8 mouse cellular contexts compared by ENCODE assay signal in genomic region chr1:152592609-152593008, GRCm38 (mm10).
A peak's percentile ranks its signal among the peaks of the same experiment; 100 is the strongest.
DNase-seq lines count a peak whose midpoint lies in the region; ATAC-seq and TF ChIP-seq lines count a peak whose summit lies in the region.

No protein-coding gene starts in this region.

- H3K4me1 ChIP-seq in G1E (ENCODE audit: insufficient read depth, low read depth, low read length), result no peaks in the 10 kb centered on the region
- 0 out of 2 replicates have a peak, but pooled peaks cover 3% of the 10 kb centered on the region for H3K4me1 ChIP-seq in midbrain, embryonic 11.5 days (ENCODE audit: control insufficient read depth, insufficient read depth, low read length)

- H3K4me2 ChIP-seq in midbrain, embryonic 11.5 days, result no peak overlapping the region

- WGBS in midbrain, embryonic 11.5 days, result 90% methylated on average over 6 of the region's 6 CpGs

- H3K9me3 ChIP-seq in G1E (replicated peaks), result peaks cover 2% of the 10 kb centered on the region; the same call in 1 of the 2 replicates
- H3K9me3 ChIP-seq in midbrain, embryonic 11.5 days (ENCODE audit: control insufficient read depth, low read length), result no peaks in the 10 kb centered on the region

- no peak for TF ChIP-seq CTCF in G1E (IDR thresholded peaks at IDR 0.05; ENCODE audit: low read depth, low read length)

- H3K27me3 ChIP-seq in G1E (ENCODE audit: insufficient read depth, low read length), result peaks cover 2% of the 10 kb centered on the region; the same call in 1 of the 2 replicates
- no peaks in the 10 kb centered on the region for H3K27me3 ChIP-seq in midbrain, embryonic 11.5 days (ENCODE audit: control insufficient read depth, insufficient read depth, low read length)

- no peak overlapping the region for H3K4me3 ChIP-seq in G1E (ENCODE audit: low read depth, low read length)
- no peak overlapping the region for H3K4me3 ChIP-seq in midbrain, embryonic 11.5 days (ENCODE audit: low read depth, low read length)

- H3K36me3 ChIP-seq in G1E (replicated peaks), result no peaks in the 10 kb centered on the region
- H3K36me3 ChIP-seq in midbrain, embryonic 11.5 days (ENCODE audit: control insufficient read depth, insufficient read depth, low read length), result no peaks in the 10 kb centered on the region

- no peak overlapping the region for H3K9ac ChIP-seq in midbrain, embryonic 11.5 days (ENCODE audit: low read length)

- H3K27ac ChIP-seq in midbrain, embryonic 11.5 days (ENCODE audit: low read depth, low read length), result no peak overlapping the region

- peak; percentile 45 for ATAC-seq in G1E (ENCODE audit: extremely low read depth, insufficient number of reproducible peaks, low FRiP score, poor library complexity, severe bottlenecking)
- no peak for ATAC-seq in midbrain, embryonic 11.5 days (ENCODE audit: low FRiP score)

- intact Hi-C loops in heart, postnatal 10 days (cut with DNase I), result no loop called here

- DNase-seq in adrenal gland, postnatal 10 days, result peak; percentile 54
- no peak for DNase-seq in adrenal gland, adult 8-10 months
- no peak for DNase-seq in G1E (ENCODE audit: low spot score)
- peak; percentile 73 to 83 for DNase-seq in heart, postnatal 10 days
- DNase-seq in lung, postnatal 4 days, result peak; percentile 64 to 84
- DNase-seq in midbrain, embryonic 11.5 days (ENCODE audit: low spot score, missing footprints), result no peak
- no peak for DNase-seq in frontal cortex, postnatal 14 days (ENCODE audit: low spot score in 2 of 2)
- DNase-seq in embryo, embryonic 11 days, result no peak

Comparison
In these comparisons a context has a peak if more than half of its experiments do, and no peak if none do; other contexts are left out.
1. DNase-seq: peak in adrenal gland, postnatal 10 days (single experiment), heart, postnatal 10 days (2 of 2) and lung, postnatal 4 days (2 of 2); none in adrenal gland, adult 8-10 months (single experiment), G1E (single experiment), midbrain, embryonic 11.5 days (single experiment), frontal cortex, postnatal 14 days (0 of 2) and embryo, embryonic 11 days (single experiment).